Mouse (Mus musculus) forebrain, postnatal 0 days (tissue): ENCODE data around the gene Spata13. TPM values are rescaled to one million over a fixed set of nuclear protein-coding genes. Genes with fewer than 3 reads are reported as not detected.

ENCODE experiments used
- ATAC-seq: fragments of 200-750 bp; cut with Nextera tagmentation; 2 replicates; pipeline ENCODE4 v1.8.0; 2017; ENCODE audit warnings: mild to moderate bottlenecking, moderate library complexity
- DNase-seq: peaks from one replicate; pipeline ENCODE4 v3.0.0-alpha.2; 2015
- H3K27ac ChIP-seq: fragments of 300-500 bp; sonication (generic); 2 replicates; pipeline ENCODE4 v1.5.1; 2014; ENCODE audit warnings: low read depth, mild to moderate bottlenecking, antibody characterized with exemption, low read length, moderate library complexity, mixed read lengths
- H3K27me3 ChIP-seq: fragments of 300-500 bp; sonication (generic); 2 replicates; pipeline ENCODE4 v1.6.1; 2014; ENCODE audit warnings: mild to moderate bottlenecking, low read length, mixed read lengths; ENCODE audit not compliant: insufficient read depth
- H3K36me3 ChIP-seq: fragments of 300-500 bp; sonication (generic); 2 replicates; pipeline ENCODE4 v1.6.1; 2014; ENCODE audit warnings: mild to moderate bottlenecking, moderate library complexity; ENCODE audit not compliant: insufficient read depth
- H3K4me1 ChIP-seq: fragments of 300-500 bp; sonication (generic); 2 replicates; pipeline ENCODE4 v1.6.1; 2014; ENCODE audit warnings: antibody characterized with exemption; ENCODE audit not compliant: insufficient read depth
- H3K4me2 ChIP-seq: fragments of 300-500 bp; sonication (generic); 2 replicates; pipeline ENCODE4 v1.6.1; 2014; ENCODE audit warnings: low read depth, mild to moderate bottlenecking, moderate library complexity
- H3K4me3 ChIP-seq: fragments of 300-500 bp; sonication (generic); 2 replicates; pipeline ENCODE4 v1.5.1; 2014; ENCODE audit warnings: low read depth, low read length, mixed read lengths
- H3K9ac ChIP-seq: fragments of 300-500 bp; sonication (generic); 2 replicates; pipeline ENCODE4 v1.6.1; 2014; ENCODE audit warnings: mild to moderate bottlenecking
- H3K9me3 ChIP-seq: fragments of 300-500 bp; sonication (generic); 2 replicates; pipeline ENCODE4 v1.6.1; 2016; ENCODE audit warnings: low read length
- CTCF ChIP-seq: sonication (generic); IDR thresholded peaks from 2 replicates; pipeline ENCODE4 v1.5.1; 2016; ENCODE audit warnings: antibody characterized with exemption, control low read depth, low read depth
- WGBS: fragments of 180-500 bp; shearing (Covaris S2); extraction: QIAGEN DNeasy Blood & Tissue Kit; methylation state at CpG from one replicate; pipeline ENCODE4 v1.1.7; 2014; 5-methylcytosine and 5-hydroxymethylcytosine counted together
- polyA plus RNA-seq: library from polyadenylated mRNA; unstranded; fragments of >200 nt; fragmentation: Nextera tagmentation; extraction: Ambion mirVana; gene quantifications from 2 replicates; pipeline ENCODE4 v1.2.1, GENCODE M21; 2015
- total RNA-seq: library from RNA; depleted of rRNA; stranded (reverse); fragments of >200 nt; gene quantifications from 2 replicates; pipeline ENCODE4 v1.2.3, GENCODE M21; 2014

Spata13 gene
- total and polyA plus RNA-seq, 2 experiments from 2014 or later = 17.3 to 43.6 TPM

GRCm38 (mm10) chr14:60629887-60630460 lies 3.8 kb upstream of the Spata13 start:
- H3K27me3 ChIP-seq = no peaks in the 10 kb centered on the region
- no peaks in the 10 kb centered on the region for H3K4me1 ChIP-seq
- ATAC-seq = no peak
- WGBS = 70% methylated on average over 9 of the region's 9 CpGs
- H3K9ac ChIP-seq = no peak overlapping the region
- no peak overlapping the region for H3K4me2 ChIP-seq
- H3K9me3 ChIP-seq = no peaks in the 10 kb centered on the region
- no peak overlapping the region for H3K4me3 ChIP-seq
- no peak for TF ChIP-seq CTCF
- H3K36me3 ChIP-seq = no peaks in the 10 kb centered on the region
- DNase-seq = no peak
- H3K27ac ChIP-seq = no peak overlapping the region

- H3K9ac ChIP-seq = no peak overlapping the region
- H3K9me3 ChIP-seq = no peaks in the 10 kb centered on the region
- no peak overlapping the region for H3K27ac ChIP-seq
- no peaks in the 10 kb centered on the region for H3K27me3 ChIP-seq
- TF ChIP-seq CTCF = no peak
- WGBS = 82% methylated on average over 4 of the region's 4 CpGs
- peaks cover 7% of the 10 kb centered on the region; the same call in 1 of the 2 replicates for H3K4me1 ChIP-seq
- no peak overlapping the region for H3K4me2 ChIP-seq
- H3K36me3 ChIP-seq = no peaks in the 10 kb centered on the region
- DNase-seq = no peak
- no peak overlapping the region for H3K4me3 ChIP-seq
- ATAC-seq = no peak
Observed at GRCm38 (mm10) chr14:60630981-60631380, 2.8 kb upstream of the Spata13 start.

GRCm38 (mm10) chr14:60634877-60635771 lies 1.3 kb downstream of the Spata13 start:
- H3K9ac ChIP-seq = peak overlapping the region; percentile 64
- no peaks in the 10 kb centered on the region for H3K27me3 ChIP-seq
- peak overlapping the region; percentile 40; the same call in 1 of the 2 replicates for H3K27ac ChIP-seq
- peak; percentile 61 for TF ChIP-seq CTCF
- peaks cover 10% of the 10 kb centered on the region; the same call in 1 of the 2 replicates for H3K4me1 ChIP-seq
- under 1% methylated on average over 45 of the region's 45 CpGs for WGBS
- H3K36me3 ChIP-seq = no peaks in the 10 kb centered on the region
- H3K4me2 ChIP-seq = peak overlapping the region; percentile 97
- no peaks in the 10 kb centered on the region for H3K9me3 ChIP-seq
- peak; percentile 67 for ATAC-seq
- DNase-seq = peak; percentile 62
- peak overlapping the region; percentile 64 for H3K4me3 ChIP-seq

- WGBS = 6% methylated on average over 14 of the region's 14 CpGs
- peaks cover 10% of the 10 kb centered on the region; the same call in 1 of the 2 replicates for H3K4me1 ChIP-seq
- peak overlapping the region; percentile 64 for H3K4me3 ChIP-seq
- no peak for TF ChIP-seq CTCF
- peak overlapping the region; percentile 97 for H3K4me2 ChIP-seq
- no peaks in the 10 kb centered on the region for H3K36me3 ChIP-seq
- H3K27ac ChIP-seq = no peak overlapping the region
- DNase-seq (no peak), ATAC-seq (no peak)
- H3K27me3 ChIP-seq = no peaks in the 10 kb centered on the region
- no peaks in the 10 kb centered on the region for H3K9me3 ChIP-seq
- H3K9ac ChIP-seq = no peak overlapping the region
Observed at GRCm38 (mm10) chr14:60635911-60636607, 2.3 kb downstream of the Spata13 start.

GRCm38 (mm10) chr14:60636608-60636980 lies 2.8 kb downstream of the Spata13 start:
- no peaks in the 10 kb centered on the region for H3K9me3 ChIP-seq
- no peaks in the 10 kb centered on the region for H3K36me3 ChIP-seq
- H3K9ac ChIP-seq = no peak overlapping the region
- H3K27ac ChIP-seq = no peak overlapping the region
- H3K4me3 ChIP-seq = no peak overlapping the region; the same call in 1 of the 2 replicates
- ATAC-seq (no peak), DNase-seq (no peak)
- no peak for TF ChIP-seq CTCF
- H3K4me2 ChIP-seq = peak overlapping the region; percentile 97
- WGBS = 5% methylated on average over 2 of the region's 2 CpGs
- peaks cover 10% of the 10 kb centered on the region; the same call in 1 of the 2 replicates for H3K4me1 ChIP-seq
- no peaks in the 10 kb centered on the region for H3K27me3 ChIP-seq

- WGBS = 24% methylated on average over 9 of the region's 9 CpGs
- H3K4me3 ChIP-seq = no peak overlapping the region
- H3K9me3 ChIP-seq = no peaks in the 10 kb centered on the region
- peak overlapping the region; percentile 97 for H3K4me2 ChIP-seq
- DNase-seq (no peak), ATAC-seq (no peak)
- TF ChIP-seq CTCF = no peak
- H3K9ac ChIP-seq = no peak overlapping the region
- no peak overlapping the region for H3K27ac ChIP-seq
- no peaks in the 10 kb centered on the region for H3K36me3 ChIP-seq
- H3K27me3 ChIP-seq = no peaks in the 10 kb centered on the region
- peaks cover 10% of the 10 kb centered on the region; the same call in 1 of the 2 replicates for H3K4me1 ChIP-seq
Observed at GRCm38 (mm10) chr14:60636996-60637395, 3.2 kb downstream of the Spata13 start.

GRCm38 (mm10) chr14:60638159-60638558 lies 4.4 kb downstream of the Spata13 start:
- H3K27me3 ChIP-seq = no peaks in the 10 kb centered on the region
- H3K36me3 ChIP-seq = no peaks in the 10 kb centered on the region
- peaks cover 10% of the 10 kb centered on the region; the same call in 1 of the 2 replicates for H3K4me1 ChIP-seq
- DNase-seq (no peak), ATAC-seq (no peak)
- H3K4me2 ChIP-seq = no peak overlapping the region
- no peak overlapping the region for H3K4me3 ChIP-seq
- H3K27ac ChIP-seq = no peak overlapping the region
- H3K9ac ChIP-seq = no peak overlapping the region
- H3K9me3 ChIP-seq = no peaks in the 10 kb centered on the region
- TF ChIP-seq CTCF = no peak
- WGBS = 57% methylated on average over 8 of the region's 8 CpGs
